Mouse (Mus musculus) hindbrain, embryonic 15.5 days (tissue): Measurements from ENCODE around the gene Kcne2. TPM values are rescaled to one million over a fixed set of nuclear protein-coding genes. Genes with fewer than 3 reads are reported as not detected.
A peak's percentile ranks its signal among the peaks of the same experiment; 100 is the strongest.

ENCODE experiments used
- ATAC-seq: fragments of 200-750 bp; cut with Nextera tagmentation; 2 replicates; pipeline ENCODE4 v1.8.0; 2017; ENCODE audit warnings: low read depth, moderate number of reproducible peaks, moderate TSS enrichment; ENCODE audit not compliant: low FRiP score
- H3K27ac ChIP-seq: fragments of 300-500 bp; sonication (generic); replicated peaks from 2 replicates; pipeline ENCODE4 v1.5.1; 2015; ENCODE audit warnings: mild to moderate bottlenecking, inconsistent platforms
- H3K27me3 ChIP-seq: fragments of 300-500 bp; sonication (generic); 2 replicates; pipeline ENCODE4 v1.6.1; 2015; ENCODE audit warnings: control low read depth, inconsistent platforms
- H3K36me3 ChIP-seq: fragments of 300-500 bp; sonication (generic); 2 replicates; pipeline ENCODE4 v1.6.1; 2015; ENCODE audit warnings: control low read depth, inconsistent platforms
- H3K4me1 ChIP-seq: fragments of 300-500 bp; sonication (generic); replicated peaks from 2 replicates; pipeline ENCODE4 v1.6.1; 2015; ENCODE audit warnings: control low read depth, inconsistent platforms
- H3K4me2 ChIP-seq: fragments of 300-500 bp; sonication (generic); 2 replicates; pipeline ENCODE4 v1.6.1; 2015; ENCODE audit warnings: moderate library complexity, mild to moderate bottlenecking, inconsistent platforms
- H3K4me3 ChIP-seq: fragments of 300-500 bp; sonication (generic); 2 replicates; pipeline ENCODE4 v1.5.1; 2015; ENCODE audit warnings: mild to moderate bottlenecking, inconsistent platforms
- H3K9ac ChIP-seq: fragments of 300-500 bp; sonication (generic); 2 replicates; pipeline ENCODE4 v1.6.1; 2015; ENCODE audit warnings: inconsistent platforms
- H3K9me3 ChIP-seq: fragments of 300-500 bp; sonication (generic); 2 replicates; pipeline ENCODE4 v1.6.1; 2016; ENCODE audit warnings: control low read depth, inconsistent platforms
- WGBS: fragments of 180-500 bp; shearing (Covaris S2); methylation state at CpG from one replicate; pipeline ENCODE4 v1.1.7; 2015; 5-methylcytosine and 5-hydroxymethylcytosine counted together
- polyA plus RNA-seq: library from polyadenylated mRNA; unstranded; fragments of >200 nt; fragmentation: Nextera tagmentation; extraction: Ambion mirVana; gene quantifications from 2 replicates; pipeline ENCODE4 v1.2.1, GENCODE M21; 2015

Kcne2 gene
- 23.0 and 31.7 TPM in 2 replicates for polyA plus RNA-seq

DNA sequence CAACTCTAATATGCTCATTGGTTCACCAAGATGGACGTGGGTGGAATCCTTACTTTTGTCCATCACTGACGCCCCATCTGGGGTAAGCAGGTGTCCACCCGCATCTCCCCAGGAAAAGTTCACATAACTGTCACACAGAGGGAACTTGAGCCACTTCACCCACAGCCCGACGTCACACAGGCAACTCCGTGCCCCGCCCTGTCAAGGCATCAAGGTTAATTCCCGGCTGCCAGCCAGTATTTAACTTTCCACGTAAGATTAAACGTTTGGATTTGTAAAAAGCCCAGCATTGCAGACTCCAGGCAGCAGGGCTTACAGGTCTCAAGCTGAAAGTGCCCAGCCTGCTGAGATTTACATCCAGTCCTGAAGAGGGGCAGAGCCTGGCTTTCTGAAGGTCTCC lies at the start of gene Kcne2:
Gene Kcne2 (plus strand): TSS at position 289 of the 400 bp plus-strand sequence.
- no peaks in the 10 kb centered on the region for H3K27me3 ChIP-seq
- H3K4me1 ChIP-seq = no peaks in the 10 kb centered on the region
- ATAC-seq = no peak
- no peak within 1 kb of the TSS for H3K9ac ChIP-seq
- H3K4me2 ChIP-seq = no peak within 1 kb of the TSS
- H3K27ac ChIP-seq = no peak within 1 kb of the TSS
- WGBS = 78% methylated on average over 10 of the region's 10 CpGs
- no peaks in the 10 kb centered on the region for H3K9me3 ChIP-seq
- no peaks in the 10 kb centered on the region for H3K36me3 ChIP-seq
- no peak within 1 kb of the TSS for H3K4me3 ChIP-seq

DNA sequence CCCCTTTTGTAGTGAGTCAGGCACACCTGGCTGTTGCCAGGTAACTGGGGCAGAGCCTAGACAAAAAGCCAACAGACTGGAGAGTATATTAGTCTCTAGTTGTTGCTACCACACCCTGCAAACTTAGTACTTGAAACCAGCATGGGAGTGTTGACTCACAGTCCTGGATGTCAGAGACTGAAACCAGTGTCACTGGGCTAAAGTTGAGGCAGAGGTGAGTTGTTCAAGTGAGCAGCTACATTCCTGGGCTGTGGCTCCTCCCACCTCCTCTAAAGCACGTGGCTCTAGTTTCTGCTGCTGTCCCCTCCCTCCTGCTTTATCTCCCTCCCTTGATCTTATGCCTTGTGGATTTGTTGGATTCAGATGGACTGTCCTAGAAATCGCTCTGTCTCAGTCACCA lies 46.3 kb upstream of the Kcne2 start:
- Histone ChIP-seq H3K4me3 (no peak overlapping the region), H3K9ac (no peak overlapping the region), H3K4me2 (no peak overlapping the region), H3K9me3 (no peaks in the 10 kb centered on the region), H3K36me3 (no peaks in the 10 kb centered on the region), H3K27me3 (no peaks in the 10 kb centered on the region), H3K4me1 (no peaks in the 10 kb centered on the region), H3K27ac (no peak overlapping the region)
- no peak for ATAC-seq
- WGBS = 53% methylated on average over 2 of the region's 2 CpGs

GRCm38 (mm10) chr16:92246974-92247373 lies 45.2 kb upstream of the Kcne2 start:
- no peaks in the 10 kb centered on the region for H3K4me1 ChIP-seq
- WGBS = 71% methylated on average over 2 of the region's 2 CpGs
- no peaks in the 10 kb centered on the region for H3K36me3 ChIP-seq
- no peak overlapping the region for H3K9ac ChIP-seq
- H3K9me3 ChIP-seq = no peaks in the 10 kb centered on the region
- H3K4me3 ChIP-seq = no peak overlapping the region
- no peak overlapping the region for H3K27ac ChIP-seq
- no peak for ATAC-seq
- H3K4me2 ChIP-seq = no peak overlapping the region
- H3K27me3 ChIP-seq = no peaks in the 10 kb centered on the region

DNA sequence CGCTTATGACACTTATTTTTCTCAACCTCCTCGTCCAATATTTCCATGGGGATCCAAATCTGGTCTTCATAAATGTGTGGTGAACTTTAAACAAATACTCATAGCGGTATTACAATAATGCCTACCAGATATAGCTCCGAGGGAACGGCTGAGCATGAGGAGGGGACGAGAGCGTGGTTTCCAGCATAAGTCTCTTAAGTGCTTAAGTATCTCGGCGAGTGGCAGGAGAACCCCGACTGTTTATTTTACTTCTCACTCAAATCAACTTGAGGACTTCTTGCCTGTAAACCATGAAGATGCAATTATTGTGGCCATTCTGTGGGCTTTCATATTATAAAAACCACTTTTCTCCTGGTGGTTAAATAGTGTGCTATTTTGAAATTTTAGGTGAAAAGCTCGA lies 44.5 kb upstream of the Kcne2 start:
- 86% methylated on average over 11 of the region's 11 CpGs for WGBS
- Histone ChIP-seq H3K4me2 (no peak overlapping the region), H3K36me3 (no peaks in the 10 kb centered on the region), H3K9me3 (no peaks in the 10 kb centered on the region), H3K27ac (no peak overlapping the region), H3K27me3 (no peaks in the 10 kb centered on the region), H3K9ac (no peak overlapping the region), H3K4me1 (no peaks in the 10 kb centered on the region), H3K4me3 (no peak overlapping the region)
- no peak for ATAC-seq

- WGBS = 76% methylated on average over 3 of the region's 3 CpGs
- ATAC-seq = no peak
- H3K4me1 ChIP-seq = no peaks in the 10 kb centered on the region
- H3K9me3 ChIP-seq = no peaks in the 10 kb centered on the region
- no peaks in the 10 kb centered on the region for H3K36me3 ChIP-seq
- H3K9ac ChIP-seq = no peak overlapping the region
- H3K27ac ChIP-seq = no peak overlapping the region
- no peak overlapping the region for H3K4me3 ChIP-seq
- H3K4me2 ChIP-seq = no peak overlapping the region
- H3K27me3 ChIP-seq = no peaks in the 10 kb centered on the region
Observed at GRCm38 (mm10) chr16:92249681-92250080, 42.5 kb upstream of the Kcne2 start.

- ATAC-seq = no peak
- Histone ChIP-seq H3K27ac (no peak overlapping the region), H3K4me2 (no peak overlapping the region), H3K36me3 (no peaks in the 10 kb centered on the region), H3K9ac (no peak overlapping the region), H3K27me3 (no peaks in the 10 kb centered on the region), H3K9me3 (no peaks in the 10 kb centered on the region), H3K4me1 (no peaks in the 10 kb centered on the region), H3K4me3 (no peak overlapping the region)
- WGBS = 92% methylated on average over 5 of the region's 5 CpGs
Observed at GRCm38 (mm10) chr16:92250452-92250851, 41.7 kb upstream of the Kcne2 start.

- Histone ChIP-seq H3K4me3 (no peak overlapping the region), H3K9ac (no peak overlapping the region), H3K4me1 (no peaks in the 10 kb centered on the region), H3K4me2 (no peak overlapping the region), H3K9me3 (no peaks in the 10 kb centered on the region), H3K36me3 (no peaks in the 10 kb centered on the region), H3K27ac (no peak overlapping the region), H3K27me3 (no peaks in the 10 kb centered on the region)
- 64% methylated on average over 3 of the region's 3 CpGs for WGBS
- ATAC-seq = no peak
Observed at GRCm38 (mm10) chr16:92254316-92254715, 37.9 kb upstream of the Kcne2 start.

- Histone ChIP-seq H3K36me3 (no peaks in the 10 kb centered on the region), H3K4me2 (no peak overlapping the region), H3K4me3 (no peak overlapping the region), H3K4me1 (no peaks in the 10 kb centered on the region), H3K9me3 (no peaks in the 10 kb centered on the region), H3K27ac (no peak overlapping the region), H3K27me3 (no peaks in the 10 kb centered on the region), H3K9ac (no peak overlapping the region)
- 83% methylated on average over 12 of the region's 12 CpGs for WGBS
- ATAC-seq = no peak
Observed at GRCm38 (mm10) chr16:92267861-92268260, 24.3 kb upstream of the Kcne2 start.

GRCm38 (mm10) chr16:92274516-92274915 lies 17.7 kb upstream of the Kcne2 start:
- Histone ChIP-seq H3K27me3 (no peaks in the 10 kb centered on the region), H3K27ac (no peak overlapping the region), H3K9ac (no peak overlapping the region), H3K9me3 (no peaks in the 10 kb centered on the region), H3K4me1 (no peaks in the 10 kb centered on the region), H3K4me3 (no peak overlapping the region), H3K4me2 (no peak overlapping the region), H3K36me3 (no peaks in the 10 kb centered on the region)
- ATAC-seq = no peak
- 79% methylated on average over 5 of the region's 5 CpGs for WGBS

DNA sequence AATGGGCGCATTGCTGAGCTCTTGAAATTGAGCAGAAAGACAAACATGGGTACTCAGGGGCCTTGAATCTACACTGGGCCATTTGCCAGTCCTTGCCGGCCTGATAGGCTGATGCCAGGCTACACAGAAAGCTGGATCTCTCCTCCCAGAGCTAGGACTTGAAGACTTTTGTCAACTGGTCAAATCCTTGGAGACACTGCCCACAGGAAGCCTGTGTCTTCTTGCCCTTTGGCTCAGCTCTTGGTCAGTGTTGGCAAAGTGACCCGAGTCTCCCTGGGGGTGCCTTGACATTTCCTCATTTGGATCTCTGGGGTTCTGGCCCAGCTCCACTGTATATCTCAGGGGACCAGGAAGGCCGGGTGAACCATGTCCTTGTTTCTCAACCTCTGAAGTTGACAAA lies 16.7 kb upstream of the Kcne2 start:
- Histone ChIP-seq H3K4me3 (no peak overlapping the region), H3K9ac (no peak overlapping the region), H3K36me3 (no peaks in the 10 kb centered on the region), H3K4me1 (no peaks in the 10 kb centered on the region), H3K9me3 (no peaks in the 10 kb centered on the region), H3K27me3 (no peaks in the 10 kb centered on the region), H3K27ac (no peak overlapping the region), H3K4me2 (no peak overlapping the region)
- no peak for ATAC-seq
- 77% methylated on average over 4 of the region's 4 CpGs for WGBS

- Histone ChIP-seq H3K27ac (no peak overlapping the region), H3K9me3 (no peaks in the 10 kb centered on the region), H3K36me3 (no peaks in the 10 kb centered on the region), H3K9ac (no peak overlapping the region), H3K27me3 (no peaks in the 10 kb centered on the region), H3K4me1 (no peaks in the 10 kb centered on the region), H3K4me2 (no peak overlapping the region), H3K4me3 (no peak overlapping the region)
- 79% methylated on average over 5 of the region's 5 CpGs for WGBS
- no peak for ATAC-seq
Observed at GRCm38 (mm10) chr16:92282671-92283070, 9.5 kb upstream of the Kcne2 start.

- no peaks in the 10 kb centered on the region for H3K4me1 ChIP-seq
- H3K9me3 ChIP-seq = no peaks in the 10 kb centered on the region
- H3K4me2 ChIP-seq = no peak overlapping the region
- H3K4me3 ChIP-seq = no peak overlapping the region
- no peaks in the 10 kb centered on the region for H3K27me3 ChIP-seq
- WGBS = 72% methylated on average over 10 of the region's 10 CpGs
- no peaks in the 10 kb centered on the region for H3K36me3 ChIP-seq
- no peak for ATAC-seq
- H3K27ac ChIP-seq = no peak overlapping the region
- H3K9ac ChIP-seq = no peak overlapping the region
Observed at GRCm38 (mm10) chr16:92285068-92285467, 7.1 kb upstream of the Kcne2 start.

- no peak overlapping the region for H3K27ac ChIP-seq
- no peak overlapping the region for H3K4me3 ChIP-seq
- no peaks in the 10 kb centered on the region for H3K27me3 ChIP-seq
- no peaks in the 10 kb centered on the region for H3K9me3 ChIP-seq
- ATAC-seq = peak; percentile 51; the same call in 1 of the 2 replicates
- no peaks in the 10 kb centered on the region for H3K4me1 ChIP-seq
- H3K36me3 ChIP-seq = no peaks in the 10 kb centered on the region
- 15% methylated on average over 7 of the region's 7 CpGs for WGBS
- H3K9ac ChIP-seq = no peak overlapping the region
- H3K4me2 ChIP-seq = no peak overlapping the region
Observed at GRCm38 (mm10) chr16:92286609-92287008, 5.6 kb upstream of the Kcne2 start.
